Mouse (Mus musculus): ENCODE results near the gene Eps8l3. TPM values are rescaled to one million over a fixed set of nuclear protein-coding genes. Genes with fewer than 3 reads are reported as not detected.
"Not testable (repeated sequence)": the region's sequence is repeated elsewhere in the genome, so short reads cannot be mapped to it uniquely, and the experiment has no call there.

Eps8l3 gene
- total RNA-seq, 2 experiments from 2014 or later, result not detected

DNA sequence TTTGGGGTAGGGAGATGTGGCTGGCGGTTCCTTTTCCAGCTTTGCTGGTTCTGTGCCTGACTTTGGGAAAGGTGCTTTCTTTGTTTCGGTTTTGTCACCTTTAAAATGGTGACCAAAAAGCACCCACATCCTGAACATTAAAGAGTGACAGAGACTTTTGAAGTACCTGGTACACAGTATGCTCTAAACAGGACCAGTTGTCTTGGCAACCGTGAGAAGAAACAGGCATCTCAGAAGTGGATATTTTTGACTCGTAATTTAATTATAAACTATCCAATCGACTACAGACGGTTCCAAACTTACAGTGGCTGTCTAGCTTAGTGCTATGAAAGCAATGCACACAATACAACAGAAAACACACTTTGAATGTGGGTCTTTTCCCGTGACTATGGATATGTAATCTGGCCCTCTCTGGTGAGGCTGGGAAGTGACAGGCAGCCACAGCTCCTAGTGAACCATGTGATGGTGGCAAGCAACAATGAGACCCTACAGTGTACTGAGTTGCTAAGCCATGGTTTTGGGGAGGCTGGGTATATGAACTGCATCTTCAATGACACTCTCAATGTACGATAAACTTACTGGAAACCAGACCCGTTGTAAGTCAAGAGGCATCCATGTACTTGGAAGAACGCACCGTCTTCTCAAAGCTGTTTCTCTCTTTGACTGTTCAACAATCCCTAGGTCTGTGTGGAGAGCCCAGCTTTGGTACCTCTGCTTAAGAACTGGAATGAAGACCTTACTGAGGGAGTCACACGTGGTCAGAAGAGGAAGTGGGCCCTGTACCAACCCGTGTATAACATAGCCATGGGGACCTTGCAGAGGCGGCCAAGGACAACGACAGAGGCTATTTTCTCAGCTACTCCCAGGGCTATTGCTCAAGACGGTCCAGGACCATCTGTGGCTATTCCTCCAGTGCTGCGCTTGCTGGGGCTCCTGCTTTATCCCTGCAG is 23.5 kb upstream of the Eps8l3 start:
- no peak for DNase-seq

DNA sequence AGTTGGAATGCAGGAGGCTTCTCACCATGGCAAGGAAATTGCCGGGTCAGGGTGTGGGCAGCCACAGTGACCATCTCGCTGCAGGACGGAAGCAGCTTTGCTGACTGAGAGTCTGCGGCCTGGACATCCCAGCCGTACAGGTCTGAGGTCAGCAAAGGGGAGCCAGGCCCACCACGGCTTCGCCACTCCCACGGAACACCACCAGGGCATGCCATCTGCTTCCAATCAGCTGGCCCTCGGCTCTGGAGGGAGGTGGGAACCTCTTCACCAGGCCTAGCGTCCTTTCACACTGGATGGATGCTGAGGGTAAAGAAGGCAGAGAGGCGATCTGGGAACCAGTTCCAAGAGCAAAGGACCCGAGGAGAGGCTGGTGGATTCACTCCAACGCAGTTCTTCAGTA is 21.7 kb upstream of the Eps8l3 start:
- DNase-seq, result no peak

DNA sequence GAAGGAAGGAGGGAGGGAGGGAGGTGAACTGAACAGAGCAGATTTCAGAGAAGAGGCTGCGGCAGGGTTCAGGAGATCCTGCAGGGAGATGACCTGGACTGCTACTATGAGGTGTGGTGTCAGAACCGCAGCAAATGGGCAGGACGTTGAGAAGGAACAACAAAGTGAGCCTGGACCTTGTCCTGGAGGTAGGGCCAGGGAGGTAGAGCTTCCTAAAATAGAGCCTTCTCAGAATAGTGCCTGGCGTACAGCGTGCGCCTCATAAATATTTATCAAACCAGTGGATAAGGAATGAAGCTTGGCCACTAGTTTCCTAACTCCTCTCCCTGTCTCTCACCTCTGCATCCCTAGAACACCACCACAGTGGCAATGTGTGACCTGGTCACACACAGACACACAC is 19.4 kb upstream of the Eps8l3 start:
- DNase-seq, result no peak

DNA sequence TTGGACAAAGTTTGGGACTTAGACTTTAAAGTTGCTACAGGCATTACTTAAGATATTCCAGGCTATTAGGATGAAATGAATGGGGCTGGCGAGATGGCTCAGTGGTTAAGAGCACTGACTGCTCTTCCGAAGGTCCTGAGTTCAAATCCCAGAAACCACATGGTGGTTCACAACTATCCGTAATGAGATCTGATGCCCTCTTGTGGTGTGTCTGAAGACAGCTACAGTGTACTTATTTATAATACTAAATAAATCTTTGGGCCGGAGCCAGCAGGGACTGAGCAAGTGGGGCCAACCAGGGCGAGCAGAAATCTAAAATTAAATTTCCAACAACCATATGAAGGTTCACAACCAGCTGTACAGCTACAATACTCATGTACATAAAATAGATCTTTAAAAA is 15.5 kb upstream of the Eps8l3 start:
- not testable (repeated sequence) for DNase-seq

DNA sequence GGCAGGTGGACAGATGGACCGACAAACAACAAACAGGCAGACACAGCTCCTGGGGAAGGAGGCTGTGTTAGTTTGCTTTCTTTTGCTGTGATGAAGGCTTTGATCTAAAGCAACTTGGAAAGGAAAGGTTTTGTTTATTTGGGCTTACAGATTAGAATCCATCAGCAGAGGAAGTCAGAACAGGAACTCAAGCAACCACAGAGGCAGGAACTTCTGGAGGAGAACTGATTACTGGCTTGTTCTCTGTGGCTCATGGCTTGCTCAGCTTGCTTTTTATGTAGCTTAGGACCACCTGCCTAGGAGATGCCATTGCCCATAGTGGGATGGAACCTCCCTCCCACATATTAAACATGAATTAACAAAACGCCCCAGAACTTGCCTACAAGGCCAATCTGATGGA is 14.6 kb upstream of the Eps8l3 start:
- DNase-seq, result no peak

DNA sequence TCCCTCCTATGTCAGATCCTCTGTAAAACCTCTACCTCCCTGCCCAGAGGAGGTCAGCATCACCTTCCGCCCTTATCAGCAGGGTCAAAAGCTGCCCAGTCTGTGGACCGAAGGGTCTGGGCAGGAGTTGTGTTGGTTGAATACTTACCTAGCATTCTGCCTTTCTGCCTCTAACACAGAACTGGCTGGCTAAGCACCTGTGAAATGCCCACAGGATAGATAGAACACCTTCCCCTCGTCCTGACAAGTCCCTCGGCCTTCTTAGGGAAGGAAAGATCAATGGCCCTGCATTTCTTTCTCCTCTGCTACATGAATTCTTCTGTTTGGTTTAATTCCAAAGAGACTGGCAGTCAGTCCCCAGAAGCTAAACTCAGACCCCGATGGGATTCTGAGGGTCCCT is 13.6 kb upstream of the Eps8l3 start:
- no peak for DNase-seq

DNA sequence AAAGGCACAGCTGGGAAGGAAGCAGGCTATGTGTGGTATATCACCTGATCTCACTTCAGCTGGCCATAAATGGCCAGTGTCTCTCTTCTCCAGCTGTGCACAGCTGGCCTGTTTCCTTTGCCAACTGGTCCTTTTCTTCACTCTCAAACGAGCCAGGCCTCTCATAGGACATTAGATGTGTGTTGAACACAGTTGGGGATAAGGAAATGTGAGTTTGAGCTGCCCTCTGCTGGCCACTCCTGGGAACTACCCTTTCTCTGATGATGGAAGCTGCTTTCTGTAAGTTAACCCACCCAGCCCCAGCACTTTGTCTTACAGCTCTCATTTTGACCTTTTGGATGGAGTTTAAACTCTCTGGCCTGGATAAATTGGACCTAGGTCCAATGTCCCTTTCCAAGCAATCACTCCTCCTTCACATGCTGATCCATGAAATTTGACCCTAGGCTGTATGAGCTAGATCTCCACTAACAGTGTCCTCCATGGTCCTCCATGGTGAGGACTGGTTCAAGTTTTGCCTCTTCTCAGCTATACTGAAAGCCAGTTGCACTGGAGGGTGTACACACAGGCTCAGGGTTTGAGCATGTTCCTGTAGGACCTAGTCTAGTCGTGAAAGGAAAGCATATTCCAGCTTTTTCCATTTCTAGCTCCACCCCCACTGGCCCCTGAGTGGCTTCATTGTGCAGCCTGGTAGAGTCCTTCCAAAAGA is 13.0 kb upstream of the Eps8l3 start:
- peak; percentile 89 to 92 for DNase-seq

DNA sequence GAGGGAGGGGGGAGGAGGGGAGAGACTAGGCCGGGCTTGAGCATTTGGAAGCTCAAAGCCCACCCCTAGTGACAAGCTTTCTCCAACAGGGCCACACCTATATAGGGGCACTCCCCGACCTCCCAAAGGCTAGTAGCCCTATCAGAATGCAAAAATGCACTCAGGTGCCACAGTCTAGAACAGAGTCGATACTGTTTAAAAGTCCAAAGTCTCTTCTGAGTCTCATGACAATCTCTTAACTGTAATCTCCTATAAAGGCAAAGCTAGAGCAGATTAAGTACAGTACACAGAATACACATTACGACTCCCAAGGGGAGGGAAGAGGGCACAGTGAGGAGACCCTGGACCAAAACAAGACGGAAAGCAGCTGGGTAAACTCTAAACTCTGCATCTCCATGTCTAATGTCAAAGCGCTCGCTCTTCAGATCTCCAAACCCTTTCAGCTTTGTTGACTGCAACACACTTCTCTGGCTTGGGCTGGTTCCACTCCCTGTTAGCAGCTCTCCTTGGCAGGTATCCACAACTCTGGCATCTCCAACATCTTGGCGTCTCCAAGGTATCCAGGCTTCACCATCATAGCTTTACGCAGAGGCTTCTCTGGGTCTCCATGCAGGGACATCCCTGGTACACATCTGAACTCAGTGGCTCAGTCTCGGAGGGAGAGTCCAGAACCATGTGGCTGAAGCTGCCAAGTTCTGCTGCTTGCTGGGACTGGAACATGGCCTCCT is 11.5 kb upstream of the Eps8l3 start:
- no peak for DNase-seq

DNA sequence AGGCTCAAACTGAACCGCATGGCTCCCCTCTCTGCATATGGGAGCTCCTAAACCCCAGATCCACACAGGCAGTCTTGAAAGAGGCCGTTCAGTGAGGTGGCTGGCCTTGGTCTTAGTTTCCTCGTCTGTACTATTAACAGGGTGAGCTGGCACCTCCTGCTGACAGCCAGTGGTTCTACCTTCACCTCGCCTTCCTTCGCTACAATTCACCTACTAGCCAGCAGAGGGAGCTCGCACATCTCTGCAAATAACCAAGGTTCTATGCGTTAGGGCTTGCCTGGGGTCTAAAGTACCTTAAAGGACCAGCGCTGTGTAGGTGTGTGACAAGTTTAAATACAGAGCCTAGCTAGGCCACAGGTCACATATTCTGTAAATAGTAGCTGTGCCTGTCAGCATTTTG is 9.9 kb upstream of the Eps8l3 start:
- peak; percentile 83 to 85 for DNase-seq

DNA sequence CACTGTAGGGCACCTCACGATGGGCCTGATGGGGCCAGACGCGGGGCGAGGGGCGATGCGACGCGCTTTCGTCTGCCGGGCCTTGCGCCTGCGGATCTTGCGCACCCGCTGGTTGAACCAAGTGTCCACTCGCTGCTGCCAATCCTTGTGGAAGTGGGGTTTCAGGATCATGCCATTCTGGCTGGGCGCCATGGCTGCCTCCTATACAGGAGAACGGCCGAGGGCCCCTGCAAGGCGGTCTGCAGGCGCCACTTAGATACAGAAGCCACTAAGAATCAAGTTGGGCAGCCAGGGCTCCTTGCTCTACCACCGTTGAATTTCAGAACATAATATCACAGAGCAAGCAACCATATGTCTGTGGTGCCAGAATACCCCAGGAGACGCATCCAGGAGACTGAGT is 8.6 kb upstream of the Eps8l3 start:
- no peak for DNase-seq

DNA sequence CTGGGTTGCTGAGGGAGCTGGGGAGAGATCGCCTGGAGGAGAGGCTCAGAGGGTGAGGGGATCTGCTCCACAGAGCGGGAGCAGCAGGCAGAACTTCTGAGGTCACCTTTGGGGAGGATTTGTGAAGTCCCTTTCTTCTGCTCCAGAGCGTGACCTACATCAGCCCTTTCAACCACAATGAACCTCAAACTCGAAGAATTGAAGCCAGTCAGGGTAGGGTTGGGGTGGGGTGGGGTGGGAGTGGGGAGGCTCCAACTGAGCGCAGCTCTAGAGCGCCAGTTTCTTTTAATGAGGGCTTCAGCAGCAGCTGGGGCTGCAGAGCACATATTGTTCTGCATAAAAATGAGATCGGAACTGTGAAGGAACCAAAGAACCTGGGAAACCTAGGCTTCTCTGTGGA is 7.9 kb upstream of the Eps8l3 start:
- DNase-seq, result peak in 1 of 2 experiments; percentile 55

DNA sequence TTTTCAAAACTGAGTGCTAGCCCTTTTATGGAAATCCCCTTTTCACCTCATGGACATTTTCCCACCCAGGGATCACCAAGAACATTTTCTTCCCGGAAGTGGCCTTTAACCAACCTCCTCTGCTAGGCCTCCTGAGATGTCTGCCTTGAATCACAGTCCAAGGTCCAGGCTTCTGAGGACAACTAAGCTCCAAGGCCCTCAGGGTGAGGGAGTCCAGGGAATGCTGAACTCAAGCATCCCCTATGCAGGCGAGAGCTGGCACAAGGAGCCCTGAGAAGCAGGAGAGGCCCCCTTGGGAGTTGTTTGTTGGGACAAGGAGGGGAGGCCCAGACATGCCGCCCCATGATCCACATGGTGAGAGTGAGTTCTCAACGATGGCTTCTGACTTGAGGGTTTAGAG is 7.1 kb upstream of the Eps8l3 start:
- no peak for DNase-seq

DNA sequence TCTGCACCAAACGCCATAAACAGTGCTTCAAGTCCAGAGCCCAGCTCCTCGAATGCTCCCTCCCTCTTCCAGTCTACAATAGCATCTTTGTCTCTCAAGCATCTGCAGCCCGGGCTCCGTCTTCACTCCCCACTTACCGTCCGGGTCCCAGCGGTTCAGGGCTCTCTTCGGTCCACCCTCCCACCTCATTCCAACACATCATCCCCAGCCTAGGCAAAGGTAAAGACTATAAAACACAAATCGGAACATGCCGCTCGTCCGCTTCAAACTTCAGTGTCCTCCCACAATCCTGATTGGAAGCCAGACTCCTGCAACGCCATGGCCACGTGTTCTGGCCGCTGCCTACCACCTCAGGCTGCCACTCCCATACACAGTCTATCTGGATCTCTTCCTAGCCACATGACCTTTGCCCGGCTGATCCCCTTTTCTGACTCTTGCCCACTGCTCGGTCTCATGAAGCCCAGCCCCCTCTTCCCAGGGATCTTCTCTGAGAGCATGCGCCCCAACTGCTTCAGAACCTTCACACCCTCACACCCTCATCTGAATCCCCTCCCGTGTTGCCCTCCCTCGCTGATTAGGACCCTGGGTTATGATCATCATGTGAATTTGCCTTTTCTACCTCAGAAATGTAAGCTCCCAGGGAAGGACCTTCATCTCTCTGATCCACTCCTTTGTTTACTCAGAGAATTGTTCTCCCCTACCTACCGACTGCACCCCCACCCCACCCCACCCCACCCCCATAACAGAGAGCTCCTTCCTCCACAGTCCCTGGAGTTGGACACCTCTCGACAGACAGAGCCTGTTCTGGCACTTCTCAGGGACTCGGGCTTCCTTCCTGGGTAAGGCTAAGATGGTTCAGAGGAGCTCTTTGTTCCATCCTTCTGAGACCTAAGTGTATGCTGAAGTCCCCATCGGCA is 3.4 kb upstream of the Eps8l3 start:
- no peak for DNase-seq

DNA sequence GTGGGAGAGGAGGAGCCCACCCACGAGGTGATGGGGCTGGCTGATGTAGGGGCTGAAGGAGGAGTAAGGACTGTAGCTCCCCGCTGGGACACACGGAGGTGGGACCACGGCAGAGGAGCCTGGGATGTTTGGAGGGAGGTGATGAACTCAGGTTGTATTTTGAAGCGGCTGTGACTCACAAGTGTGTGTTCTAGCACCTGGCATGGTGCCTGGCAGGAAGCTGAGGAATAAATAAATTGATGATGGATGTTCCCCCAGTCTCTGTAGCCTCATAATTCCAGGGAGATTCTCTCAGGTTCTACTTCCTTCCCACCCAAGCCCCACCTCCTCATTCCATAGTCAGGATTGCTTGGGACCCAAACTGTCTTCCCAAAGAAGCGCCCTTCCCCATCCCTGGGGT is 1.8 kb upstream of the Eps8l3 start:
- no peak for DNase-seq

DNA sequence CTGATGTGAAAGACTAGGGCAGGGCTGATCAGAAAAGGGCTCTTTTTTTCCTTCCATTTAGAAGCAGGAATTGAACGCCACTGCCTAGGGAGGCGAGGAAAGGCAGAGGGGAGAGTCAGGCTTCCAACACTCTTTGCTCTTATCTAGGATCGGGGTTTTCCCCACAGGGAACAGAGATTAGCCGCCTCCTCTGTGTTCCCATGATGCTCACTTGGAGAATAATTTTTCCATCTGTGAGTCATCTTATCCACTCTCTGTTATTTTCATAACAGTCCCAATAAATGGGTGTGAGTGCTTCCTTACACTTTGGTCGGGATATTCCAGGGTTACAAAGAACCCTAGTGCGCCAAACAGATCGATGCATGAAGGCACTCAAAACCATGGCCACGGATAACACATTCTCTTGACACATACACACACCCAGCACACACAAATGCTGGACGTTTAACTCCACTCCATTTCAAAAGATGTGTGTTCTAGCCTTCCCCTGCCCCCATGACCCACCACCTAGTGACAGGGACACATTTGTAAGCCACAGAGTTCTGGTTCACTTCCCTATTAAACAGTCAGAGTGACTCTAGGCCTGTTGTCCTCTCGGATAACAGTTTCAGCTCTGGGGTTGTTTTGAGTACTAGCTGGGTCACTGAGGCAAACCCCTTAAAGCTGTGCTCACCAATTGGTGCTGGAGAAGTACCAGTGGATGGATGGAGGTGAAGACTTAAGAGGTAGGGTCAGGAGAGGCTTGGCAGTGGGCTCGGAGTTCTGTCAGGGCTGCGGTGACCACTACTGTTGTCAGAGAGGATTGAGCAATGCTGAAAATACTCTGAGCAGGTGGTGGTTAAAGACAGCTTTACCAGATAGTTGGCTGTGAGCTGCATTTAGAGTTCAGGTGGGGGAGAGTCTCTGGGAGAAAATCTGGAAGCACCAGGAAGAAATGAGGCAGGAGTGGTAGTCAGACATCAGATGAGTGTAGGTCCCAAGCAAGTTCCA is 1.0 kb downstream of the Eps8l3 start:
- DNase-seq, result no peak

DNA sequence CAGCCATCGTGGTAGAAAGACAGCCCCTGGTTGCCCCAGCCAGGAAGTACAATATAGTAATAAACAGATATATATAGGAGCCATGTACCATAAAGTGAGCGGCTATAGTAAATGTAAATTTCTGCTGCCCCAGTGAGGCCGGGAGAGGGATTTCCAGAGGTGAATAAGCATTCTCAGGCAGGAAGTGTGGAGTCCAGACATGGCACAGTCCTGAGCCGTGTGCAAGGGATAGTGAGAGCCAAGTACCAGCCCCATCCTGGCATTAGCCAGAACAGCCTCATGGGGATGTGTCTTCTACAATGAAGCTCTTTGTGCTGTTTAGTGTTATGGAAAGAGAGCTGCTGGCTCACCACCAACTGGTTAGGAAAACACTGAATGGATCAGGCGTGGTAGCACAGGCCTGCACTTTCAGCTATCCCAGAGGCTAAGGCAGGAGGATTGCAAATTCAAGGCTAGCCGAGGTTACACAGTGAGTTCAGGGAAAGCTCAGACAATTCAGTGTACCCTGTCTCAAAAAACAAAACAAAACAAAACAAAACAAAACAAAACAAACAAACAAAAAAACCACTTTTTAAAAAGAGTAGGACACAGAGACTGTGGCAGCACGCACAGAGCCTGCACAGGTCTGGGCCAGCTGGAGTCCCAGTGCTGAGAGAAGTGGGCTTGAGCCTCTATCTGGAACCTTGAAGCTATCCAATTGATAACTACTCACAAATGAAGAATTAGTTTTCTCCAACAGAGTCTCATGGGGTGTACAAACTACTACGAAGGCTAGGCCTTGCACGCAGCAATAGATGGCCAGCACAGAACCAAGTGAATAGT is 10.9 kb downstream of the Eps8l3 start:
- peak; percentile 70 to 74 for DNase-seq

DNA sequence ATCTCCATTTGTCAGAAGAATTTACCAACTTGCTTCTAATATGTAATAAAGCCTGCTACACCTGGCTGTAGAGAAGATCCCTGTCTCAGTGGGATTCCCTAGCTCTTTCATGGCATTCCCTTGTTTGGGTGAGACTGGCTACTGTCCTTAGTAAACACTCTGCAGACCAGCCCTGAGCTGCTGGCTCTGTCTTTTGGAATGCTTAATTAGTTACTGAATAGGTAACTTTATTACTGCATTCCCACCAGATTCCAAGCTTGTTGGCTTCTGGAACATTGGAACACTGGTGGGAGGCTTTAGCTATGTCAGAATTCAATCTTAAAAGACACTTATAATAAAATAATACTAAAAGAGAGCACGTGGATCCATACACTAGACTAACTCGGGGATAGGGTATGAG is 12.2 kb downstream of the Eps8l3 start:
- DNase-seq, result not testable (repeated sequence)

DNA sequence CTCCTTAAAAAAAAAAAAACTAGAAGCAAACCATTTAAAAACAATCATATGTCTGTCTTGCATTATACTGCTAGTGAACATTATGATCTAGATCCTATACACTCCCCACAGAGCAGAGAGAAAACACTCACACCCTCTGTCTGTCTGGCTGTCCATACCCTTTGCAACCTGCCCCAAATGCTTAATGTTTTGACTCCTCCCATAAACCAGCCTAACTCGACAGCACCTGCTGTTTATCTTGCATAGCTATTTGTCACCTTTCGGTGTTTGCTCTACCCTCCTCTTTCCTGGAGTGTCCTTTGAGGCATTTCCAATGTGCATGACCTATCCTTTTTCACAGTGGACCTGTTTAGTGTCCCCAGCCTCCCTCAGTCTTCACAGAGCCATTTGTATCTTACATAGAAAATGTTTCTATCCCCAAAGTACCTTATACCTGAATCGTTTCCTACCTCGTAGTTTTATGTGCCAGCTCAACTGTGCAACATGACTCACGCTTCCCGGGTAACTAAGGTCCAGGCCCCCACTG is 18.2 kb downstream of the Eps8l3 start:
- no peak for DNase-seq
